Mouse (Mus musculus): ENCODE measurements around the gene Bdnf. TPM values are rescaled to one million over a fixed set of nuclear protein-coding genes. Genes with fewer than 3 reads are reported as not detected.

Bdnf gene
- polyA plus RNA-seq (2015; fragmentation: Nextera tagmentation; extraction: Ambion mirVana) = 2.5 TPM in 2 replicates

- H3K9ac ChIP-seq = no peak within 1 kb of the TSS
- H3K4me2 ChIP-seq (replicated peaks) = peak within 1 kb of the TSS; percentile 66
- under 1% methylated on average over 15 of the region's 15 CpGs for WGBS
- no peaks in the 10 kb centered on the region for H3K36me3 ChIP-seq
- H3K9me3 ChIP-seq = no peaks in the 10 kb centered on the region
- H3K27ac ChIP-seq = no peak within 1 kb of the TSS
- H3K27me3 ChIP-seq (replicated peaks) = peaks cover 55% of the 10 kb centered on the region
- peak within 1 kb of the TSS; percentile 26 for H3K4me3 ChIP-seq (replicated peaks)
- H3K4me1 ChIP-seq (replicated peaks) = peaks cover 24% of the 10 kb centered on the region
- ATAC-seq = no peak
These were observed at the start of gene Bdnf for GRCm38 (mm10) chr2:109674532-109674931. Bdnf (plus strand) TSS chr2:109674700.

GRCm38 (mm10) chr2:109626864-109627263 lies 47.6 kb upstream of the Bdnf start:
- ATAC-seq = no peak
- Histone ChIP-seq H3K36me3 (no peaks in the 10 kb centered on the region), H3K4me2 (replicated peaks) (no peak overlapping the region), H3K4me3 (replicated peaks) (no peak overlapping the region), H3K27me3 (replicated peaks) (no peaks in the 10 kb centered on the region), H3K9me3 (no peaks in the 10 kb centered on the region), H3K4me1 (replicated peaks) (no peaks in the 10 kb centered on the region), H3K27ac (no peak overlapping the region), H3K9ac (no peak overlapping the region)
- 44% methylated on average over 6 of the region's 6 CpGs for WGBS

- Histone ChIP-seq H3K4me1 (replicated peaks) (peaks cover 24% of the 10 kb centered on the region), H3K36me3 (no peaks in the 10 kb centered on the region), H3K27me3 (replicated peaks) (peaks cover 55% of the 10 kb centered on the region), H3K9me3 (no peaks in the 10 kb centered on the region), H3K4me3 (replicated peaks) (peak overlapping the region; percentile 26), H3K9ac (no peak overlapping the region), H3K4me2 (replicated peaks) (peak overlapping the region; percentile 66), H3K27ac (no peak overlapping the region)
- WGBS = under 1% methylated on average over 48 of the region's 48 CpGs
- no peak for ATAC-seq
These were observed 718 bp upstream of the Bdnf start for GRCm38 (mm10) chr2:109673509-109674455.

DNA sequence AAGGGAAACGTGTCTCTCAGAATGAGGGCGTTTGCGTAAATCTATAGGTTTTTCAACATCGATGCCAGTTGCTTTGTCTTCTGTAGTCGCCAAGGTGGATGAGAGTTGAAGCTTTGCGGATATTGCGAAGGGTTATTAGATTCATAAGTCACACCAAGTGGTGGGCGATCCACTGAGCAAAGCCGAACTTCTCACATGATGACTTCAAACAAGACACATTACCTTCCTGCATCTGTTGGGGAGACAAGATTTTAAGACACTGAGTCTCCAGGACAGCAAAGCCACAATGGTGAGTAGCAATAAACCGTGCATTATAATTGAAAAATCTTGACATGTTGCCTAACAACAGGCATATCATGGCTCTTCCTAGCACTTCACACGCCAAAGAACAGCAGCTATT lies 551 bp downstream of the Bdnf start:
- Histone ChIP-seq H3K4me2 (replicated peaks) (no peak overlapping the region), H3K27me3 (replicated peaks) (peaks cover 55% of the 10 kb centered on the region), H3K4me1 (replicated peaks) (peaks cover 24% of the 10 kb centered on the region), H3K9me3 (no peaks in the 10 kb centered on the region), H3K4me3 (replicated peaks) (no peak overlapping the region), H3K27ac (no peak overlapping the region), H3K9ac (no peak overlapping the region), H3K36me3 (no peaks in the 10 kb centered on the region)
- ATAC-seq = no peak
- 10% methylated on average over 11 of the region's 11 CpGs for WGBS

DNA sequence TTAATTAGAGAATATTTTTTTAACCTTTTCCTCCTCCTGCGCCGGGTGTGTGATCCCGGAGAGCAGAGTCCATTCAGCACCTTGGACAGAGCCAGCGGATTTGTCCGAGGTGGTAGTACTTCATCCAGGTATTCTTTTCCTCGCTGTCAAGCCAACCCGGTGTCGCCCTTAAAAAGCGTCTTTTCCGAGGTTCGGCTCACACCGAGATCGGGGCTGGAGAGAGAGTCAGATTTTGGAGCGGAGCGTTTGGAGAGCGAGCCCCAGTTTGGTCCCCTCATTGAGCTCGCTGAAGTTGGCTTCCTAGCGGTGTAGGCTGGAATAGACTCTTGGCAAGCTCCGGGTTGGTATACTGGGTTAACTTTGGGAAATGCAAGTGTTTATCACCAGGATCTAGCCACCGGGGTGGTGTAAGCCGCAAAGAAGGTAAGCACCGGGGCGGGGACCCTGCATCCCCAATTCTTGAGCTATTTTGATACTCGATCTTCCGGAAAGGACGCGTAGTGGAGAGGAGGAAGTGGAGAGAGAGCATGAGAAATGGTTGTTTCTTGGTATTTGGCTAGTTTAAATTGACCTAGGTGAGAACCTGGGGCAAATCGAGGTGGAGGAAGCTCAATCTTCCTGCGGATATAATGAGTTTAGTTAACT lies 1.6 kb downstream of the Bdnf start:
- WGBS = 1% methylated on average over 29 of the region's 29 CpGs
- H3K36me3 ChIP-seq = no peaks in the 10 kb centered on the region
- H3K27ac ChIP-seq = no peak overlapping the region
- ATAC-seq = peak; percentile 65
- no peak overlapping the region for H3K9ac ChIP-seq
- H3K9me3 ChIP-seq = no peaks in the 10 kb centered on the region
- H3K27me3 ChIP-seq (replicated peaks) = peaks cover 55% of the 10 kb centered on the region
- peaks cover 24% of the 10 kb centered on the region for H3K4me1 ChIP-seq (replicated peaks)
- peak overlapping the region; percentile 14; the same call in 1 of the 2 replicates for H3K4me3 ChIP-seq (replicated peaks)
- peak overlapping the region; percentile 55 for H3K4me2 ChIP-seq (replicated peaks)

DNA sequence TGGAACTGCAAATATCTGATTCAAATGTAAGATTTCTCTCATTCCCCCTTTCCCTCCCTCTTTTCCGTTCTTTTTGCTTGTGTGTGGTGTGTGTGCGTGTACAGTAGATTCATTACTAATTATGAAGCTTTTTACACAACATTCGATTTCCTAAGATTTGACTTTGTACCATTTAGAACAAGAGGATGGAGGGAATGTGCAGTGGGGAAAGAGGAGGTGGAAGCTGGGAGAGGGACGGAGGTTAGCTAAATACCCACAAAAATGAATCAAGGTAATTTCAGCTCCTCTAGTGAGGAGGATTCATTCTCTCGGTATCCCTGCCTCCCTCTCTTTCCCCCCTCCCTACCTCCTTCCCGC lies 2.1 kb downstream of the Bdnf start:
- H3K4me3 ChIP-seq (replicated peaks) = no peak overlapping the region
- peaks cover 55% of the 10 kb centered on the region for H3K27me3 ChIP-seq (replicated peaks)
- 1% methylated on average over 6 of the region's 6 CpGs for WGBS
- no peaks in the 10 kb centered on the region for H3K9me3 ChIP-seq
- no peaks in the 10 kb centered on the region for H3K36me3 ChIP-seq
- no peak overlapping the region for H3K27ac ChIP-seq
- peaks cover 24% of the 10 kb centered on the region for H3K4me1 ChIP-seq (replicated peaks)
- H3K9ac ChIP-seq = no peak overlapping the region
- H3K4me2 ChIP-seq (replicated peaks) = peak overlapping the region; percentile 90; the same call in 1 of the 2 replicates
- ATAC-seq = no peak

DNA sequence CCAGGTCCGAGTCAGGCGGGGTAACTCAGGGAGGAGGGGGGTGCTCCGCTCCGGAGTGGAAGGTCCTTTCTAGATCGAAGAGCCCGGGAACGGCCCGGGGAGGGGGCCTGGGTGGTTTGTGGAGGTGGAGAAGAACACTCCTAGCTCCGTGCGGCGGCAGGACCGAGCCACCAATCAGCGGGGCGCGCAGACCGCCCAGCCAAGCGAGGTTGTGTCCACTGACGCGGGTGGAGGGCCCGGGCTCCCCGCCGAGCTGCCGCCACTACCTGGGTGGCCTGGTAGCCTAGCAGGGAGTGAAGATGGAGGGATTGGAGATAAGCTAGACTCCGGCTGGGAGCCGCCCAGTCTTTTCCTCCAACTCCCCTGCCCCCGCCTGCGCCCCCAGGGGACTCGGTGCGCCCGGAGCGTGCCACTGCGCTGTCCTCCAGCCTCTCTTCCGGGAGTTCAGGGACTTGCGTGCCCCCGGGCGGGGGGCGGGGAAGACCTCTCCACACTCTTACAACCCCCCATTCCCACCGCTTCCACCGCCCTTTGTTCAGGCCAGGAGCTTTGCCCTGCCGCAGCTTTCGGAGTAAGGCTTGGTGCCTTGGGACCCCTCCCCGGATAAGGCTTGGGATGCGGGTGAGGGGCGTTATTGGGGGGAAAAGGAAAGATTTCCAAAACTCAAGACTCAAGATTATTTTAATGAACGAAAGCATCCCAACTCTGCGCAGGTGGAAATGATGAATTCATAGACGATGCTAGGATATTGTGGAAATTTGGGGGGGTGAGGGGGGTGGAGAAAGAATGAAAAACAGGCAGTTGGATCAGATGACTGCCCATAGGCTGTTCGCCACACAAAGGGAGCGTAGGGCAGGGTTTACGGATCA lies 3.0 kb downstream of the Bdnf start:
- Histone ChIP-seq H3K27ac (no peak overlapping the region), H3K27me3 (replicated peaks) (peaks cover 54% of the 10 kb centered on the region), H3K4me1 (replicated peaks) (peaks cover 24% of the 10 kb centered on the region), H3K4me3 (replicated peaks) (peak overlapping the region; percentile 42), H3K4me2 (replicated peaks) (peak overlapping the region; percentile 90), H3K9me3 (no peaks in the 10 kb centered on the region), H3K36me3 (no peaks in the 10 kb centered on the region), H3K9ac (peak overlapping the region; percentile 6; the same call in 1 of the 2 replicates)
- WGBS = under 1% methylated on average over 50 of the region's 50 CpGs
- peak; percentile 48; the same call in 1 of the 2 replicates for ATAC-seq

DNA sequence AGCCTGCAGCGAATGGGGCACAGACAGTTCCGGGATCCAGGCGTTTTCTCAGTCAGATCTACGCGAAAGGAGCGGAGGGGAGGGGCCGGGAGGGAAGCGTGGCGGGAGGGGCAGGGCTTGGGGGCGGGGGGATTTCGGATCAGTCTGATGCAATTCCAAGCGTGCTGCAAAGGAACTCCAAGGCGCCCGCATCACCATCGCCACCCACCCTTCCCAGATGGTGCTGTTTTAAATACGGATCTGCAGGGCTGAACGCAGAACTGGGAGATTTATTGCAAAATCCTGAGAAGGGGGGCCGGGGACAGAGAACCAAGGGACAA lies 3.5 kb downstream of the Bdnf start:
- Histone ChIP-seq H3K4me2 (replicated peaks) (peak overlapping the region; percentile 90), H3K27me3 (replicated peaks) (peaks cover 51% of the 10 kb centered on the region), H3K4me1 (replicated peaks) (peaks cover 24% of the 10 kb centered on the region), H3K9me3 (no peaks in the 10 kb centered on the region), H3K9ac (no peak overlapping the region), H3K27ac (no peak overlapping the region), H3K36me3 (no peaks in the 10 kb centered on the region), H3K4me3 (replicated peaks) (peak overlapping the region; percentile 42)
- 0% methylated on average over 18 of the region's 18 CpGs for WGBS
- peak; percentile 75 for ATAC-seq

DNA sequence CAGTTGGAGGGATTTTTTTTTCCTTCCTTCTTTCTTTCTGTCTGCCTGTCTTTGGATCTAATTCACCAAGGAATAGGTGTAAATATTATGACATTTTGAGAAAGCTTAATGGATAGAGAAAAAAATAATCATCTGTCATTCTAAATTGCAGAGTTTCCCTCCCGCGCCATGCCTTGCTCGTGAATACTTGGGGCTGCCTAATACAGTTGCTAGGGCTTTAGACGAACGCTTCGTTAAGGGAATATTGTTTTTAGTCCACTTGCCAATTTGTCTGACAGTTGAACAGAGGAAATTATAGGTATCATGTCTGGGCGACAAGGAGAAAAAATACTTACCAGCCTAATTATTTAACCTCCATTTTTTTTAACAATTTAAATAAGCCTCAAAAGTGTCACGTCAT lies 4.0 kb downstream of the Bdnf start:
- H3K27ac ChIP-seq = no peak overlapping the region
- peak overlapping the region; percentile 90 for H3K4me2 ChIP-seq (replicated peaks)
- no peak for ATAC-seq
- H3K9ac ChIP-seq = no peak overlapping the region
- no peaks in the 10 kb centered on the region for H3K9me3 ChIP-seq
- H3K27me3 ChIP-seq (replicated peaks) = peaks cover 48% of the 10 kb centered on the region
- 4% methylated on average over 8 of the region's 8 CpGs for WGBS
- peaks cover 22% of the 10 kb centered on the region for H3K4me1 ChIP-seq (replicated peaks)
- peak overlapping the region; percentile 42 for H3K4me3 ChIP-seq (replicated peaks)
- H3K36me3 ChIP-seq = no peaks in the 10 kb centered on the region

- H3K4me3 ChIP-seq (replicated peaks) = no peak overlapping the region
- peaks cover 12% of the 10 kb centered on the region for H3K4me1 ChIP-seq (replicated peaks)
- no peaks in the 10 kb centered on the region for H3K9me3 ChIP-seq
- no peak for ATAC-seq
- H3K9ac ChIP-seq = no peak overlapping the region
- 69% methylated on average over 2 of the region's 2 CpGs for WGBS
- H3K36me3 ChIP-seq = no peaks in the 10 kb centered on the region
- no peak overlapping the region for H3K4me2 ChIP-seq (replicated peaks)
- H3K27me3 ChIP-seq (replicated peaks) = peaks cover 39% of the 10 kb centered on the region
- H3K27ac ChIP-seq = no peak overlapping the region
These were observed 4.9 kb downstream of the Bdnf start for GRCm38 (mm10) chr2:109679446-109679845.

- Histone ChIP-seq H3K36me3 (no peaks in the 10 kb centered on the region), H3K4me3 (replicated peaks) (no peak overlapping the region), H3K9ac (no peak overlapping the region), H3K4me2 (replicated peaks) (no peak overlapping the region), H3K9me3 (no peaks in the 10 kb centered on the region), H3K4me1 (replicated peaks) (peaks cover 10% of the 10 kb centered on the region), H3K27ac (no peak overlapping the region), H3K27me3 (replicated peaks) (peaks cover 22% of the 10 kb centered on the region)
- WGBS = 79% methylated on average over 1 of the region's 1 CpGs
- ATAC-seq = no peak
These were observed 6.6 kb downstream of the Bdnf start for GRCm38 (mm10) chr2:109681071-109681470.

- ATAC-seq = no peak
- no peaks in the 10 kb centered on the region for H3K36me3 ChIP-seq
- H3K9ac ChIP-seq = no peak overlapping the region
- H3K9me3 ChIP-seq = no peaks in the 10 kb centered on the region
- H3K27ac ChIP-seq = no peak overlapping the region
- no peak overlapping the region for H3K4me3 ChIP-seq (replicated peaks)
- peaks cover 9% of the 10 kb centered on the region for H3K27me3 ChIP-seq (replicated peaks)
- H3K4me2 ChIP-seq (replicated peaks) = no peak overlapping the region
- WGBS = 81% methylated on average over 1 of the region's 1 CpGs
- 0 out of 2 replicates have a peak, but pooled peaks cover 4% of the 10 kb centered on the region for H3K4me1 ChIP-seq (replicated peaks)
These were observed 14.2 kb downstream of the Bdnf start for GRCm38 (mm10) chr2:109688661-109689060.

Data from intestine, embryonic 15.5 days (tissue).